Mouse (Mus musculus): ENCODE measurements around the gene Cdcp2. TPM values are rescaled to one million over a fixed set of nuclear protein-coding genes. Genes with fewer than 3 reads are reported as not detected.

Gene Cdcp2
- polyA plus RNA-seq (2014; fragmentation: Nextera tagmentation; extraction: Ambion mirVana) = not detected in 2 replicates

DNA sequence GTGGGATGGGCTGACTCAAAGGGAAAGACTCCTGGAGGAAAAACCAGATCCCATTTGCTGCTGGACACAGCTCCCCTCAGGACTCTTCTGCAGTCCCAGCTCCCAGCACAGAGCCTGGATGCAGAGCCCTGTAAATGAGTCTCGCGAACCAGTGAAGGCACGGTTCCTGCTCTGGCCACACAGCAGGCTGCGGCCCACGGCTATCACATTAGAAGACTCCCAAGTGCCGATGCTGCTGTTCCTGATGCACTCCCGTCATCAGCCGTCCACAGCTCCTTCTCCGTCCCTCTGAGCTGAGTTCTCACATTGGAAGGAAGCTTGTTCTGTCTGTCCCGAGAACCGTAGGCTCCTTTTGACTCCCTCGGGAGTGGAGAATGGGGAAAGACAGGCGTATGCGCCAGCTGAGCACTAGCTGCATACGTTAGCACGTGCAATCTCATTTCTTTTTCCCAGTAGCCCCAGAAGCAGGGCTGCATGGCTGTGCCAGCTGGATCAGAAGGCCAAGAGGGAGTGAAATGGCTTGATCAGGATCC, at the start of gene Cdcp2:
TSS of gene Cdcp2 (plus strand) at position 51 of the 533 bp plus-strand sequence.
- Histone ChIP-seq H3K36me3 (ENCODE audit: control insufficient read depth, insufficient read depth, low read length) (no peaks in the 10 kb centered on the region), H3K4me1 (ENCODE audit: control insufficient read depth, insufficient read depth, low read length) (peaks cover 10% of the 10 kb centered on the region; the same call in 1 of the 2 replicates), H3K9me3 (ENCODE audit: control insufficient read depth, low read length) (no peaks in the 10 kb centered on the region), H3K4me3 (ENCODE audit: low read depth, low read length) (no peak within 1 kb of the TSS), H3K27me3 (ENCODE audit: control insufficient read depth, insufficient read depth, low read length) (no peaks in the 10 kb centered on the region), H3K4me2 (ENCODE audit: low read depth, low read length) (no peak within 1 kb of the TSS), H3K9ac (replicated peaks; ENCODE audit: low read depth, low read length) (0 out of 2 replicates have a peak within 1 kb of the TSS, but pooled peaks have one; percentile 21), H3K27ac (ENCODE audit: low read depth, low read length) (no peak within 1 kb of the TSS; the same call in 1 of the 2 replicates)
- no peak for ATAC-seq (ENCODE audit: low read depth)
- WGBS = 29% methylated on average over 16 of the region's 16 CpGs

DNA sequence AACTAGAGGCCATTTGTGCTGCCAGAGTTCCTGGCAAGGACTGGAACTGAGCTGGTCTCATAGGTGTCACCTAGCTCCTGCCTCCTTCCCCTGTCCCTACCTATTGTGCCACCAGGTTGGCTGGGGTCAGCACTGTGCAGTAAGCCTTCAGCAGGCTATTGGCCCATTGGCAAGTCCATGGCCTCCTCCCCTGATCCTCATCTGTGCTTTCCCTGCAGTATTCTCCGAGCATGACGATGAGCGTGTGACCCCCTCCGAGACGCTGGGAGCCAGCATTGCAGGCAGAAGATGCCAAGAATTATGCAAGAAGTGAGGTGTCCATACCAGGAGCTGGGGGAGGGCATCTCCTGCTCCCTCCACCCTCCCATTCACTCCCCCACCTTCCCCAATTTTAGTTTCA, 48.9 kb upstream of the Cdcp2 start:
- WGBS = 86% methylated on average over 5 of the region's 5 CpGs
- Histone ChIP-seq H3K4me3 (ENCODE audit: low read depth, low read length) (no peak overlapping the region), H3K27me3 (ENCODE audit: control insufficient read depth, insufficient read depth, low read length) (no peaks in the 10 kb centered on the region), H3K4me2 (ENCODE audit: low read depth, low read length) (no peak overlapping the region), H3K4me1 (ENCODE audit: control insufficient read depth, insufficient read depth, low read length) (no peaks in the 10 kb centered on the region), H3K9me3 (ENCODE audit: control insufficient read depth, low read length) (no peaks in the 10 kb centered on the region), H3K36me3 (ENCODE audit: control insufficient read depth, insufficient read depth, low read length) (peaks cover 19% of the 10 kb centered on the region), H3K9ac (replicated peaks; ENCODE audit: low read depth, low read length) (no peak overlapping the region), H3K27ac (ENCODE audit: low read depth, low read length) (no peak overlapping the region)
- no peak for ATAC-seq (ENCODE audit: low read depth)

DNA sequence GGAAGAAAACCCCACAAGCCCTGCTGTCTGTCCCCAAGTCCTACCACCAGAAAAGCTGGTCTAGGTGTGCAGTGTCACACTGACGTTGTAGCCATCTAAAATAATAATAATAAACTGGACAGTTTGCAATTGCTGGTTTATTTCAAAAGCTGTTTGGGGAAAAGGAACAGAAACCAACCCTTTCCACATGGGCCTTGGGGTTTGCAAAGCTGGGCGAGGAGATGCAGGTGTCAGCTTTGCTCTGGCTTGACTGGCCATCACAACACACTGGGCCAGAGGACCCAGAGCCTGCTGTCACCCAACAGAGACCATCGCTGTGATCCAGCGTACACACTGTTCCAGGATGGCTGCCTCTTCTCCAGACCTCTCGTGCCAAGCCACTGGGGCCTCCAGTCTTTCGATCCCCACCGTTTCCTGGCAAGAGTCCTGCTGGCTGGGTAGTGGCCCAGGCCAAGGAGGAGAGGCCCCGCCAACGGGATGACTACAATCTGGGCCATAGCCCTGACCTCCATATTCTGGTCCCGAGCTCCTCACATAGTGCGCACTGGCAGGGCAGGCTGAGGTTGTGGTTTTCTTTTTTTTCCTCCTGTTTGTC, 48.0 kb upstream of the Cdcp2 start:
- no peaks in the 10 kb centered on the region for H3K9me3 ChIP-seq (ENCODE audit: control insufficient read depth, low read length)
- ATAC-seq (ENCODE audit: low read depth) = no peak
- no peak overlapping the region for H3K9ac ChIP-seq (replicated peaks; ENCODE audit: low read depth, low read length)
- no peak overlapping the region for H3K4me3 ChIP-seq (ENCODE audit: low read depth, low read length)
- WGBS = 85% methylated on average over 11 of the region's 11 CpGs
- H3K4me2 ChIP-seq (ENCODE audit: low read depth, low read length) = no peak overlapping the region
- H3K27me3 ChIP-seq (ENCODE audit: control insufficient read depth, insufficient read depth, low read length) = no peaks in the 10 kb centered on the region
- no peaks in the 10 kb centered on the region for H3K4me1 ChIP-seq (ENCODE audit: control insufficient read depth, insufficient read depth, low read length)
- peaks cover 19% of the 10 kb centered on the region for H3K36me3 ChIP-seq (ENCODE audit: control insufficient read depth, insufficient read depth, low read length)
- H3K27ac ChIP-seq (ENCODE audit: low read depth, low read length) = no peak overlapping the region

DNA sequence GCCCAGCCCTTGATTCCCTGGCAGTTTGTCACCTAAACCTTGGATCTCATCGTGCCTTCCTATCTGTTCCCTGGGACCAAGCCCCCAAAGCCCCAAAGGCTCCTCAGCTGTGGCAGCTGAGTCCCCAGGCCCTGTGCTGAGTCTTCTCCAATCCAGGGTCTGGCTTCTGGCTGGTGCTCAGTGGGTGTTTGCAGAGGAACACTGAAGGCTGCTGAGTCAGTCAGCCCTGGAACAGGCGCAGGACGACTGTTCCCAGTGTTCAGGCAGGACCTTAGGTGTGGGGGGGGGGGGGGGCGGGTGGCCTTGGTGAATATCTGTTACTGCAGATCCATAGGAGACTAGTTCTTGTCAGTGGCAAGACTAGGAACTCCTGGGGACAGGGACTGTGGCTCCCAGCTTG, 44.8 kb upstream of the Cdcp2 start:
- H3K27ac ChIP-seq (ENCODE audit: low read depth, low read length) = no peak overlapping the region
- no peak for ATAC-seq (ENCODE audit: low read depth)
- no peaks in the 10 kb centered on the region for H3K27me3 ChIP-seq (ENCODE audit: control insufficient read depth, insufficient read depth, low read length)
- H3K4me2 ChIP-seq (ENCODE audit: low read depth, low read length) = no peak overlapping the region
- 54% methylated on average over 4 of the region's 4 CpGs for WGBS
- no peaks in the 10 kb centered on the region for H3K4me1 ChIP-seq (ENCODE audit: control insufficient read depth, insufficient read depth, low read length)
- H3K4me3 ChIP-seq (ENCODE audit: low read depth, low read length) = no peak overlapping the region
- H3K9me3 ChIP-seq (ENCODE audit: control insufficient read depth, low read length) = no peaks in the 10 kb centered on the region
- H3K36me3 ChIP-seq (ENCODE audit: control insufficient read depth, insufficient read depth, low read length) = 0 out of 2 replicates have a peak, but pooled peaks cover 4% of the 10 kb centered on the region
- H3K9ac ChIP-seq (replicated peaks; ENCODE audit: low read depth, low read length) = no peak overlapping the region

GRCm38 (mm10) chr4:107052962-107053553, 43.6 kb upstream of the Cdcp2 start:
- Histone ChIP-seq H3K27ac (ENCODE audit: low read depth, low read length) (no peak overlapping the region), H3K27me3 (ENCODE audit: control insufficient read depth, insufficient read depth, low read length) (no peaks in the 10 kb centered on the region), H3K4me1 (ENCODE audit: control insufficient read depth, insufficient read depth, low read length) (no peaks in the 10 kb centered on the region), H3K4me3 (ENCODE audit: low read depth, low read length) (no peak overlapping the region), H3K9ac (replicated peaks; ENCODE audit: low read depth, low read length) (no peak overlapping the region), H3K4me2 (ENCODE audit: low read depth, low read length) (no peak overlapping the region), H3K9me3 (ENCODE audit: control insufficient read depth, low read length) (no peaks in the 10 kb centered on the region), H3K36me3 (ENCODE audit: control insufficient read depth, insufficient read depth, low read length) (peaks cover 3% of the 10 kb centered on the region; the same call in 1 of the 2 replicates)
- ATAC-seq (ENCODE audit: low read depth) = no peak
- 54% methylated on average over 5 of the region's 5 CpGs for WGBS

- no peak overlapping the region for H3K4me3 ChIP-seq (ENCODE audit: low read depth, low read length)
- peaks cover 16% of the 10 kb centered on the region; the same call in 1 of the 2 replicates for H3K36me3 ChIP-seq (ENCODE audit: control insufficient read depth, insufficient read depth, low read length)
- H3K9ac ChIP-seq (replicated peaks; ENCODE audit: low read depth, low read length) = no peak overlapping the region
- H3K9me3 ChIP-seq (ENCODE audit: control insufficient read depth, low read length) = no peaks in the 10 kb centered on the region
- H3K4me1 ChIP-seq (ENCODE audit: control insufficient read depth, insufficient read depth, low read length) = no peaks in the 10 kb centered on the region
- no peak overlapping the region for H3K4me2 ChIP-seq (ENCODE audit: low read depth, low read length)
- no peak overlapping the region for H3K27ac ChIP-seq (ENCODE audit: low read depth, low read length)
- H3K27me3 ChIP-seq (ENCODE audit: control insufficient read depth, insufficient read depth, low read length) = no peaks in the 10 kb centered on the region
- no peak for ATAC-seq (ENCODE audit: low read depth)
- 89% methylated on average over 3 of the region's 3 CpGs for WGBS
These were observed 40.6 kb upstream of the Cdcp2 start for GRCm38 (mm10) chr4:107056088-107056487.

DNA sequence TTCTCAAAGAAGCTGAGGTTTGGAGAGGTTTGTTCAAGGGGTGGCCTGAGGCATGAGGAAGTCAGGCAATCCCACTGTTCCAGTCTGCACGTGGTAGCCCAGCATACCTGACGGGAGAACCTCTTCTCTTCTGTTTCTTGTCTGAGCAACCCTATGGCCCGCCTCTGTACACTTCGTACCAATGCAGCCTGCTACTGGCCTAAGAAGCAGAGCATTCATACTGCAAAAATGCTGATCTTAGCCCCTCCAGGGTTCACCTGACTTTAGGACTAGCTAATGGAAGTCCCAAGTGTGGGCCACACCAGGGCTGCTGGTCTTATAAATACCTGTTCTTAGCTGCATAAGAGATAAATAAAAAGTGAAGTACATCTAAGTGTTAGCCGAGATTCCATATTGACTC, 38.3 kb upstream of the Cdcp2 start:
- Histone ChIP-seq H3K36me3 (ENCODE audit: control insufficient read depth, insufficient read depth, low read length) (peaks cover 27% of the 10 kb centered on the region; the same call in 1 of the 2 replicates), H3K4me2 (ENCODE audit: low read depth, low read length) (no peak overlapping the region), H3K4me3 (ENCODE audit: low read depth, low read length) (no peak overlapping the region), H3K9me3 (ENCODE audit: control insufficient read depth, low read length) (no peaks in the 10 kb centered on the region), H3K9ac (replicated peaks; ENCODE audit: low read depth, low read length) (no peak overlapping the region), H3K4me1 (ENCODE audit: control insufficient read depth, insufficient read depth, low read length) (no peaks in the 10 kb centered on the region), H3K27ac (ENCODE audit: low read depth, low read length) (no peak overlapping the region), H3K27me3 (ENCODE audit: control insufficient read depth, insufficient read depth, low read length) (no peaks in the 10 kb centered on the region)
- ATAC-seq (ENCODE audit: low read depth) = no peak
- WGBS = 92% methylated on average over 5 of the region's 5 CpGs

DNA sequence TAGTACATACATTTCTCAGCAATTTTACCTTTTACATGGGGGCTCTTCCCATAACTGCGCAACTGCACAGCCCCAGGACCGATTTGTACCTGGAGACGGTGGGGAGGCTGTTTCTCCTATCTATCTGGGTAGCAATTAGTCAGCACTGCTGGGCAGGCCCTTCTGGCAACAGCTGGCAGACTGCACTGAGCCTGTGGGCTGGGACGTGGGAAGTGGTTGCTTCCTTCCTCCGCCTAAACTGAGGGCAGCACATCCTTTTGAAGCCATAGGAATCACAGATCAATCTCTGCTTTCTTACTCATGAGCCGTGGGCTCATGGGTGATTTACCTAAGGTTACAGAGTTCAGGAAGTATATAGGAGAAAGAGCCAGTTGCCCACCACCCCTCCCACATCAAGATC, 37.9 kb upstream of the Cdcp2 start:
- H3K9ac ChIP-seq (replicated peaks; ENCODE audit: low read depth, low read length) = no peak overlapping the region
- ATAC-seq (ENCODE audit: low read depth) = no peak
- H3K27me3 ChIP-seq (ENCODE audit: control insufficient read depth, insufficient read depth, low read length) = no peaks in the 10 kb centered on the region
- H3K4me1 ChIP-seq (ENCODE audit: control insufficient read depth, insufficient read depth, low read length) = no peaks in the 10 kb centered on the region
- WGBS = 92% methylated on average over 6 of the region's 6 CpGs
- no peak overlapping the region for H3K27ac ChIP-seq (ENCODE audit: low read depth, low read length)
- H3K4me2 ChIP-seq (ENCODE audit: low read depth, low read length) = no peak overlapping the region
- no peaks in the 10 kb centered on the region for H3K9me3 ChIP-seq (ENCODE audit: control insufficient read depth, low read length)
- H3K4me3 ChIP-seq (ENCODE audit: low read depth, low read length) = no peak overlapping the region
- H3K36me3 ChIP-seq (ENCODE audit: control insufficient read depth, insufficient read depth, low read length) = peaks cover 27% of the 10 kb centered on the region; the same call in 1 of the 2 replicates

GRCm38 (mm10) chr4:107061560-107061959, 35.1 kb upstream of the Cdcp2 start:
- Histone ChIP-seq H3K27me3 (ENCODE audit: control insufficient read depth, insufficient read depth, low read length) (no peaks in the 10 kb centered on the region; the same call in 1 of the 2 replicates), H3K27ac (ENCODE audit: low read depth, low read length) (no peak overlapping the region), H3K4me1 (ENCODE audit: control insufficient read depth, insufficient read depth, low read length) (peaks cover 6% of the 10 kb centered on the region), H3K36me3 (ENCODE audit: control insufficient read depth, insufficient read depth, low read length) (peaks cover 27% of the 10 kb centered on the region; the same call in 1 of the 2 replicates), H3K9ac (replicated peaks; ENCODE audit: low read depth, low read length) (no peak overlapping the region), H3K4me3 (ENCODE audit: low read depth, low read length) (no peak overlapping the region), H3K9me3 (ENCODE audit: control insufficient read depth, low read length) (no peaks in the 10 kb centered on the region), H3K4me2 (ENCODE audit: low read depth, low read length) (no peak overlapping the region)
- WGBS = 90% methylated on average over 4 of the region's 4 CpGs
- ATAC-seq (ENCODE audit: low read depth) = no peak
